ENCODE assay signal across 10 mouse cellular contexts in genomic region chr11:61220156-61220881, GRCm38 (mm10). TPM values are rescaled to one million over a fixed set of nuclear protein-coding genes. Genes with fewer than 3 reads are reported as not detected.
DNase-seq lines count a peak whose midpoint lies in the region; ATAC-seq and TF ChIP-seq lines count a peak whose summit lies in the region.
"Had no signal": no experiment of that assay in that cellular context is flagged by ENCODE, and none has a peak within 500 bp of the region (broad histone marks: within the 10 kb centered on the region; RNA-seq: fewer than 3 reads in every experiment).

No protein-coding gene starts in this region.

- peaks cover 1% of the 10 kb centered on the region for H3K4me1 ChIP-seq in heart, adult 2 months (ENCODE audit: control insufficient read depth, insufficient read depth, low read length)
- 0 out of 2 replicates have a peak, but pooled peaks cover 2% of the 10 kb centered on the region for H3K4me1 ChIP-seq in lung, adult 2 months (ENCODE audit: control insufficient read depth, insufficient read depth, low read length)

- DNase-seq in heart, adult 2 months: no peak
- DNase-seq in heart, postnatal 4 days: no peak
- no peak for DNase-seq in lung, adult 2 months
- DNase-seq in lung, postnatal 4 days: no peak
- DNase-seq in R1 (ENCODE audit: low read depth, low spot score): peak; percentile 41
- DNase-seq in lung, postnatal 36 days: peak; percentile 52
- no peak for DNase-seq in spleen, adult 12 weeks (ENCODE audit: low spot score)

- no peak for TF ChIP-seq EP300 in heart, adult 2 months (IDR thresholded peaks at IDR 0.05; ENCODE audit: insufficient read depth, low read depth, low read length)

- 55% methylated on average over 9 of the region's 9 CpGs for WGBS in heart, adult 2 months
- WGBS in lung, adult 2 months: 45% methylated on average over 9 of the region's 9 CpGs

- no peaks in the 10 kb centered on the region for H3K36me3 ChIP-seq in heart, adult 2 months (ENCODE audit: control insufficient read depth, insufficient read depth, low read length)

- ATAC-seq in activated CD4-positive, CD25-positive, alpha-beta regulatory T cell, adult 4 months: no peak
- ATAC-seq: intestine, embryonic 16.5 days had no signal

- H3K79me2 ChIP-seq in heart, adult 2 months (replicated peaks; ENCODE audit: control insufficient read depth, insufficient read depth, low read length): no peaks in the 10 kb centered on the region

- TF ChIP-seq POLR2A in heart, adult 2 months (IDR thresholded peaks at IDR 0.05; ENCODE audit: insufficient read depth, low read depth, low read length): no peak
- TF ChIP-seq POLR2A in lung, adult 2 months (IDR thresholded peaks at IDR 0.05; ENCODE audit: borderline replicate concordance, extremely low read depth, low read depth, low read length): no peak

- H3K4me3 ChIP-seq in heart, adult 2 months: no peak overlapping the region
- no peak overlapping the region for H3K4me3 ChIP-seq in lung, adult 2 months (replicated peaks; ENCODE audit: extremely low read depth, low read depth, low read length)

- no peak overlapping the region for H3K27ac ChIP-seq in heart, adult 2 months

- peak; percentile 30; the same call in 1 of the 2 replicates for TF ChIP-seq CTCF in heart, adult 2 months (IDR thresholded peaks at IDR 0.05)
- peak; percentile 19; the same call in 1 of the 2 replicates for TF ChIP-seq CTCF in lung, adult 2 months (IDR thresholded peaks at IDR 0.05; ENCODE audit: insufficient read depth, low read length)

- H3K27me3 ChIP-seq in heart, adult 2 months (ENCODE audit: control insufficient read depth, insufficient read depth, low read length): no peaks in the 10 kb centered on the region

- intact Hi-C loops in heart, adult 2 months (cut with DNase I): no loop called here

- H3K9ac ChIP-seq in heart, adult 2 months (ENCODE audit: low read depth, low read length): no peak overlapping the region

RNA-seq across cellular contexts. Expression of gene Aldh3a1, which starts 13.0 kb away (rescaled TPM):
- total RNA-seq in heart, adult 2 months (2021): 1 to 10 TPM; 1.0 to 1.6 TPM
- polyA plus RNA-seq in heart, adult 2 months (2012; rRNA removed): 1.1 and 3.3 TPM in 2 replicates
- under 1 TPM; 0.29 to 0.31 TPM for total RNA-seq in heart, postnatal 4 days (2021)
- 13.4 and 130 TPM in 2 replicates for polyA plus RNA-seq in lung, adult 2 months (2012; rRNA removed)
- polyA plus RNA-seq in activated CD4-positive, CD25-positive, alpha-beta regulatory T cell, adult 4 months (2017; shearing (Covaris generic)): not detected
- total RNA-seq: monocyte, adult 5-6 weeks had no signal

RNA-seq across cellular contexts. Expression of gene Usp22, which starts 45.5 kb away (rescaled TPM):
- total RNA-seq in heart, adult 2 months (2021): 10 to 100 TPM; 21.7 to 27.1 TPM
- 22.6 and 26.7 TPM in 2 replicates for polyA plus RNA-seq in heart, adult 2 months (2012; rRNA removed)
- total RNA-seq in heart, postnatal 4 days (2021): 10 to 100 TPM; 65.6 to 69.4 TPM
- polyA plus RNA-seq in lung, adult 2 months (2012; rRNA removed): 37.6 and 43.6 TPM in 2 replicates
- polyA plus RNA-seq in activated CD4-positive, CD25-positive, alpha-beta regulatory T cell, adult 4 months (2017; shearing (Covaris generic)): 10 to 100 TPM; 11.4 to 12.5 TPM

RNA-seq across cellular contexts. Expression of gene Aldh3a2, which starts 46.9 kb away (rescaled TPM):
- total RNA-seq in heart, adult 2 months (2021): 10 to 100 TPM; 33.8 to 36.4 TPM
- 26.2 and 40.9 TPM in 2 replicates for polyA plus RNA-seq in heart, adult 2 months (2012; rRNA removed)
- 10 to 100 TPM; 43.4 to 43.6 TPM for total RNA-seq in heart, postnatal 4 days (2021)
- 84.6 and 94.5 TPM in 2 replicates for polyA plus RNA-seq in lung, adult 2 months (2012; rRNA removed)
- polyA plus RNA-seq in activated CD4-positive, CD25-positive, alpha-beta regulatory T cell, adult 4 months (2017; shearing (Covaris generic)): 10 to 100 TPM; 34.2 to 40.6 TPM

Comparison
In these comparisons a context has a peak if more than half of its experiments do, and no peak if none do; other contexts are left out.
1. DNase-seq: peak in R1 (single experiment) and lung, postnatal 36 days (single experiment); none in heart, adult 2 months (0 of 2), heart, postnatal 4 days (single experiment), lung, adult 2 months (single experiment), lung, postnatal 4 days (0 of 2) and spleen, adult 12 weeks (single experiment).